8 mouse cellular contexts compared by ENCODE assay signal in the genomic region with DNA sequence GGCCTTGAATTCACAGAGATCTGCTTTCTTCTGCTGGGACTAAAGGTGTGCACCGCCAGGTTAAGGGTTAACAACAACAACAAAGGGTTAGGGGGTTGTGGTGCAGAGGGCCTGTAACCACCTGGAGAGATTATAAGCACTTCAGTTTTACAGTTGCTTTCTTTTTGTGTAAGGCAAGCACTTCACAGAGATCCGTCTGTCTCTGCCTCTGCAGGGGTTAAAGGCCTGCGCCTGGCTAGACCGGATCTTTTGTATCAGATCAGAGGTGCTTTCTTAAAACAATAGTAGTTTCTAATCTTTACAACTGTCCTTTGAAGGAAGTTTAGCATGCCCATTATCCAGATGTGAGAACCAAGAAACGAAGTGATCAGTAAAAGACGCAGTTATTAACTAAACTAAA. TPM values are rescaled to one million over a fixed set of nuclear protein-coding genes. Genes with fewer than 3 reads are reported as not detected.
DNase-seq lines count a peak whose midpoint lies in the region; ATAC-seq and TF ChIP-seq lines count a peak whose summit lies in the region.

No protein-coding gene starts in this region.

- WGBS in kidney, embryonic 14.5 days: 34% methylated on average over 6 of the region's 6 CpGs
- WGBS in bone marrow, adult 2 months: 42% methylated on average over 6 of the region's 6 CpGs
- WGBS in neural tube, embryonic 13.5 days: 22% methylated on average over 6 of the region's 6 CpGs

- no peak for TF ChIP-seq CTCF in bone marrow, adult 2 months (IDR thresholded peaks at IDR 0.05; ENCODE audit: control insufficient read depth, insufficient read depth, low read length)

- DNase-seq in kidney, adult 9 months: no peak
- peak; percentile 65 for DNase-seq in induced T-regulatory cell, adult 2 months (ENCODE audit: low read depth)
- DNase-seq in retina, embryonic 14.5 days (ENCODE audit: low spot score): no peak
- DNase-seq in layer of hippocampus, adult 11-12 months (ENCODE audit: low spot score): no peak
- DNase-seq in adrenal gland, adult 2 months: no peak

- ATAC-seq in kidney, embryonic 14.5 days (ENCODE audit: low FRiP score, low TSS enrichment): no peak
- ATAC-seq in neural tube, embryonic 13.5 days (ENCODE audit: low read depth): 0 out of 2 replicates have a peak, but pooled peaks have one; percentile 3

- H3K27me3 ChIP-seq in kidney, embryonic 14.5 days (ENCODE audit: control insufficient read depth, insufficient read depth, low read length): no peaks in the 10 kb centered on the region; the same call in 1 of the 2 replicates
- no peaks in the 10 kb centered on the region; the same call in 1 of the 2 replicates for H3K27me3 ChIP-seq in neural tube, embryonic 13.5 days

- peak overlapping the region; percentile 59 for H3K27ac ChIP-seq in kidney, embryonic 14.5 days (ENCODE audit: low read depth, low read length)
- peak overlapping the region; percentile 89 for H3K27ac ChIP-seq in bone marrow, adult 2 months (ENCODE audit: control insufficient read depth, insufficient read depth, low read depth, low read length, poor library complexity)
- no peak overlapping the region for H3K27ac ChIP-seq in neural tube, embryonic 13.5 days (replicated peaks)

- peak overlapping the region; percentile 44; the same call in 1 of the 2 replicates for H3K4me2 ChIP-seq in kidney, embryonic 14.5 days (replicated peaks; ENCODE audit: low read depth, low read length)
- H3K4me2 ChIP-seq in neural tube, embryonic 13.5 days: peak overlapping the region; percentile 55

- H3K9ac ChIP-seq in kidney, embryonic 14.5 days (ENCODE audit: low read depth, low read length): peak overlapping the region; percentile 62; the same call in 1 of the 2 replicates
- peak overlapping the region; percentile 75 for H3K9ac ChIP-seq in neural tube, embryonic 13.5 days

- H3K4me1 ChIP-seq in kidney, embryonic 14.5 days (ENCODE audit: control insufficient read depth, insufficient read depth, low read length): no peaks in the 10 kb centered on the region
- H3K4me1 ChIP-seq in bone marrow, adult 2 months (ENCODE audit: control insufficient read depth, insufficient read depth, low read length): no peaks in the 10 kb centered on the region; the same call in 1 of the 2 replicates
- H3K4me1 ChIP-seq in neural tube, embryonic 13.5 days (replicated peaks): peaks cover 16% of the 10 kb centered on the region

- H3K9me3 ChIP-seq in kidney, embryonic 14.5 days (ENCODE audit: control insufficient read depth, low read length): no peaks in the 10 kb centered on the region
- H3K9me3 ChIP-seq in neural tube, embryonic 13.5 days: no peaks in the 10 kb centered on the region

- H3K4me3 ChIP-seq in kidney, embryonic 14.5 days (ENCODE audit: low read length): peak overlapping the region; percentile 51; the same call in 1 of the 2 replicates
- peak overlapping the region; percentile 90 for H3K4me3 ChIP-seq in bone marrow, adult 2 months (replicated peaks; ENCODE audit: control insufficient read depth, low read depth, low read length)
- peak overlapping the region; percentile 56 for H3K4me3 ChIP-seq in neural tube, embryonic 13.5 days

- H3K36me3 ChIP-seq in kidney, embryonic 14.5 days (ENCODE audit: control insufficient read depth, insufficient read depth, low read length): peaks cover 11% of the 10 kb centered on the region; the same call in 1 of the 2 replicates
- H3K36me3 ChIP-seq in neural tube, embryonic 13.5 days: peaks cover 15% of the 10 kb centered on the region; the same call in 1 of the 2 replicates

- no peak for TF ChIP-seq POLR2A in bone marrow, adult 2 months (IDR thresholded peaks at IDR 0.05; ENCODE audit: borderline replicate concordance, control insufficient read depth, low read depth, low read length)

RNA-seq across cellular contexts. Expression of a gene that starts 0.4 kb away (rescaled TPM):
- polyA plus RNA-seq in kidney, embryonic 14.5 days (2014; fragmentation: Nextera tagmentation; extraction: Ambion mirVana): 42.0 and 51.5 TPM in 2 replicates
- 122 and 196 TPM in 2 replicates for polyA plus RNA-seq in bone marrow, adult 2 months (2011; ENCODE audit: insufficient read depth, insufficient read length, low replicate concordance, missing spikeins)
- 25.9 and 26.6 TPM in 2 replicates for polyA plus RNA-seq in neural tube, embryonic 13.5 days (2015; fragmentation: Nextera tagmentation; extraction: Ambion mirVana)
- 10 to 100 TPM; 30.2 to 36.4 TPM for total RNA-seq in adrenal gland, adult 2 months (2021)
- 132 and 157 TPM in 2 replicates for polyA plus RNA-seq in adrenal gland, adult 2 months (2012; rRNA removed)

RNA-seq across cellular contexts. Expression of a gene that starts 4.6 kb away (rescaled TPM):
- polyA plus RNA-seq in kidney, embryonic 14.5 days (2014; fragmentation: Nextera tagmentation; extraction: Ambion mirVana): not detected in 2 replicates
- polyA plus RNA-seq in bone marrow, adult 2 months (2011; ENCODE audit: insufficient read depth, insufficient read length, low replicate concordance, missing spikeins): not detected in 2 replicates
- polyA plus RNA-seq in neural tube, embryonic 13.5 days (2015; fragmentation: Nextera tagmentation; extraction: Ambion mirVana): not detected in 2 replicates
- not detected for total RNA-seq in adrenal gland, adult 2 months (2021)
- not detected in 2 replicates for polyA plus RNA-seq in adrenal gland, adult 2 months (2012; rRNA removed)

RNA-seq across cellular contexts. Expression of a gene that starts 5.4 kb away (rescaled TPM):
- 18.8 and 19.5 TPM in 2 replicates for polyA plus RNA-seq in kidney, embryonic 14.5 days (2014; fragmentation: Nextera tagmentation; extraction: Ambion mirVana)
- polyA plus RNA-seq in bone marrow, adult 2 months (2011; ENCODE audit: insufficient read depth, insufficient read length, low replicate concordance, missing spikeins): 12.4 and 32.4 TPM in 2 replicates
- polyA plus RNA-seq in neural tube, embryonic 13.5 days (2015; fragmentation: Nextera tagmentation; extraction: Ambion mirVana): 6.8 and 7.1 TPM in 2 replicates
- 1 to 10 TPM; 5.9 to 8.4 TPM for total RNA-seq in adrenal gland, adult 2 months (2021)
- polyA plus RNA-seq in adrenal gland, adult 2 months (2012; rRNA removed): 3.7 TPM in 2 replicates

RNA-seq across cellular contexts. Expression of a gene that starts 9.6 kb away (rescaled TPM):
- 0.30 TPM in 1 of 2 replicates, not detected in the other for polyA plus RNA-seq in kidney, embryonic 14.5 days (2014; fragmentation: Nextera tagmentation; extraction: Ambion mirVana)
- not detected in 2 replicates for polyA plus RNA-seq in bone marrow, adult 2 months (2011; ENCODE audit: insufficient read depth, insufficient read length, low replicate concordance, missing spikeins)
- polyA plus RNA-seq in neural tube, embryonic 13.5 days (2015; fragmentation: Nextera tagmentation; extraction: Ambion mirVana): not detected in 2 replicates
- not detected for total RNA-seq in adrenal gland, adult 2 months (2021)
- not detected in 2 replicates for polyA plus RNA-seq in adrenal gland, adult 2 months (2012; rRNA removed)

RNA-seq across cellular contexts. Expression of a gene that starts 19.1 kb away (rescaled TPM):
- polyA plus RNA-seq in kidney, embryonic 14.5 days (2014; fragmentation: Nextera tagmentation; extraction: Ambion mirVana): 3.9 and 6.3 TPM in 2 replicates
- 20.9 and 23.4 TPM in 2 replicates for polyA plus RNA-seq in bone marrow, adult 2 months (2011; ENCODE audit: insufficient read depth, insufficient read length, low replicate concordance, missing spikeins)
- polyA plus RNA-seq in neural tube, embryonic 13.5 days (2015; fragmentation: Nextera tagmentation; extraction: Ambion mirVana): 1.0 and 1.1 TPM in 2 replicates
- total RNA-seq in adrenal gland, adult 2 months (2021): 10 to 100 TPM; 25.6 to 32.9 TPM
- 39.0 and 42.5 TPM in 2 replicates for polyA plus RNA-seq in adrenal gland, adult 2 months (2012; rRNA removed)
